Mouse (Mus musculus) hindbrain, embryonic 13.5 days (tissue): ENCODE results near the gene Megf8. TPM values are rescaled to one million over a fixed set of nuclear protein-coding genes. Genes with fewer than 3 reads are reported as not detected.
A peak's percentile ranks its signal among the peaks of the same experiment; 100 is the strongest.

ENCODE experiments used
- ATAC-seq: fragments of 200-750 bp; cut with Nextera tagmentation; 2 replicates; pipeline ENCODE4 v1.8.0; 2017; ENCODE audit warnings: moderate TSS enrichment; ENCODE audit not compliant: low FRiP score
- H3K27ac ChIP-seq: fragments of 300-500 bp; sonication (generic); 2 replicates; pipeline ENCODE4 v1.5.1; 2015; ENCODE audit warnings: inconsistent platforms, mild to moderate bottlenecking, moderate library complexity
- H3K27me3 ChIP-seq: fragments of 300-500 bp; sonication (generic); 2 replicates; pipeline ENCODE4 v1.6.1; 2015; ENCODE audit warnings: mild to moderate bottlenecking, inconsistent platforms
- H3K36me3 ChIP-seq: fragments of 300-500 bp; sonication (generic); 2 replicates; pipeline ENCODE4 v1.6.1; 2015; ENCODE audit warnings: mild to moderate bottlenecking, inconsistent platforms
- H3K4me1 ChIP-seq: fragments of 300-500 bp; sonication (generic); replicated peaks from 2 replicates; pipeline ENCODE4 v1.6.1; 2015; ENCODE audit warnings: inconsistent platforms
- H3K4me2 ChIP-seq: fragments of 300-500 bp; sonication (generic); 2 replicates; pipeline ENCODE4 v1.6.1; 2015; ENCODE audit warnings: inconsistent platforms, mild to moderate bottlenecking, moderate library complexity
- H3K4me3 ChIP-seq: fragments of 300-500 bp; sonication (generic); 2 replicates; pipeline ENCODE4 v1.5.1; 2015; ENCODE audit warnings: mild to moderate bottlenecking, inconsistent platforms
- H3K9ac ChIP-seq: fragments of 300-500 bp; sonication (generic); 2 replicates; pipeline ENCODE4 v1.6.1; 2015; ENCODE audit warnings: mild to moderate bottlenecking, inconsistent platforms
- H3K9me3 ChIP-seq: fragments of 300-500 bp; sonication (generic); 2 replicates; pipeline ENCODE4 v1.6.1; 2016; ENCODE audit warnings: inconsistent platforms
- WGBS: fragments of 180-500 bp; shearing (Covaris S2); methylation state at CpG from one replicate; pipeline ENCODE4 v1.1.7; 2015; 5-methylcytosine and 5-hydroxymethylcytosine counted together
- polyA plus RNA-seq: library from polyadenylated mRNA; unstranded; fragments of >200 nt; fragmentation: Nextera tagmentation; extraction: Ambion mirVana; gene quantifications from 2 replicates; pipeline ENCODE4 v1.2.1, GENCODE M21; 2015

Gene Megf8
- polyA plus RNA-seq, 1 experiment from 2014 or later: 18.7 TPM

- peaks cover 88% of the 10 kb centered on the region for H3K36me3 ChIP-seq
- H3K4me2 ChIP-seq: no peak overlapping the region
- H3K27me3 ChIP-seq: peaks cover 8% of the 10 kb centered on the region
- no peak overlapping the region for H3K4me3 ChIP-seq
- H3K9ac ChIP-seq: no peak overlapping the region
- H3K9me3 ChIP-seq: no peaks in the 10 kb centered on the region
- WGBS: 92% methylated on average over 13 of the region's 13 CpGs
- H3K4me1 ChIP-seq: peaks cover 20% of the 10 kb centered on the region
- no peak overlapping the region for H3K27ac ChIP-seq
- ATAC-seq: no peak
Observed at GRCm38 (mm10) chr7:25384318-25384717, 67.4 kb downstream of the Megf8 start.

GRCm38 (mm10) chr7:25384818-25385217 is 67.9 kb downstream of the Megf8 start:
- no peak overlapping the region for H3K4me3 ChIP-seq
- no peaks in the 10 kb centered on the region for H3K9me3 ChIP-seq
- no peak for ATAC-seq
- 88% methylated on average over 9 of the region's 9 CpGs for WGBS
- no peak overlapping the region for H3K27ac ChIP-seq
- H3K4me2 ChIP-seq: no peak overlapping the region
- H3K36me3 ChIP-seq: peaks cover 88% of the 10 kb centered on the region
- peaks cover 8% of the 10 kb centered on the region for H3K27me3 ChIP-seq
- H3K4me1 ChIP-seq: peaks cover 19% of the 10 kb centered on the region
- no peak overlapping the region for H3K9ac ChIP-seq

- H3K4me1 ChIP-seq: peaks cover 21% of the 10 kb centered on the region
- no peak for ATAC-seq
- H3K9ac ChIP-seq: no peak overlapping the region
- H3K27me3 ChIP-seq: peaks cover 7% of the 10 kb centered on the region
- H3K4me3 ChIP-seq: no peak overlapping the region
- peaks cover 87% of the 10 kb centered on the region for H3K36me3 ChIP-seq
- no peak overlapping the region for H3K4me2 ChIP-seq
- WGBS: 95% methylated on average over 12 of the region's 12 CpGs
- H3K9me3 ChIP-seq: no peaks in the 10 kb centered on the region
- H3K27ac ChIP-seq: no peak overlapping the region
Observed at GRCm38 (mm10) chr7:25385259-25385658, 68.3 kb downstream of the Megf8 start.

- no peak for ATAC-seq
- Histone ChIP-seq H3K4me2 (no peak overlapping the region), H3K4me3 (no peak overlapping the region), H3K9me3 (no peaks in the 10 kb centered on the region), H3K27me3 (no peaks in the 10 kb centered on the region), H3K4me1 (peaks cover 29% of the 10 kb centered on the region), H3K36me3 (peaks cover 80% of the 10 kb centered on the region), H3K27ac (0 out of 2 replicates have a peak overlapping the region, but pooled peaks have one; percentile 40), H3K9ac (peak overlapping the region; percentile 24; the same call in 1 of the 2 replicates)
- 87% methylated on average over 12 of the region's 12 CpGs for WGBS
Observed at GRCm38 (mm10) chr7:25385850-25386555, 69.0 kb downstream of the Megf8 start.

GRCm38 (mm10) chr7:25387811-25388440 is 71.0 kb downstream of the Megf8 start:
- 91% methylated on average over 18 of the region's 18 CpGs for WGBS
- H3K9ac ChIP-seq: no peak overlapping the region
- H3K36me3 ChIP-seq: peaks cover 62% of the 10 kb centered on the region
- no peak overlapping the region for H3K4me3 ChIP-seq
- H3K27ac ChIP-seq: no peak overlapping the region
- no peaks in the 10 kb centered on the region for H3K27me3 ChIP-seq
- H3K4me2 ChIP-seq: no peak overlapping the region
- H3K9me3 ChIP-seq: no peaks in the 10 kb centered on the region
- H3K4me1 ChIP-seq: peaks cover 35% of the 10 kb centered on the region
- no peak for ATAC-seq

- WGBS: 89% methylated on average over 7 of the region's 7 CpGs
Observed at GRCm38 (mm10) chr7:25388916-25389315, 72.0 kb downstream of the Megf8 start.

GRCm38 (mm10) chr7:25390054-25390770 is 73.2 kb downstream of the Megf8 start:
- H3K9me3 ChIP-seq: no peaks in the 10 kb centered on the region
- H3K36me3 ChIP-seq: peaks cover 40% of the 10 kb centered on the region
- peaks cover 55% of the 10 kb centered on the region for H3K4me1 ChIP-seq
- no peak overlapping the region for H3K4me3 ChIP-seq
- no peak for ATAC-seq
- no peaks in the 10 kb centered on the region for H3K27me3 ChIP-seq
- peak overlapping the region; percentile 51 for H3K9ac ChIP-seq
- H3K27ac ChIP-seq: 0 out of 2 replicates have a peak overlapping the region, but pooled peaks have one; percentile 13
- 49% methylated on average over 8 of the region's 8 CpGs for WGBS
- H3K4me2 ChIP-seq: no peak overlapping the region

More at GRCm38 (mm10) chr7:25388916-25389315, 72.0 kb downstream of the Megf8 start:
- Histone ChIP-seq H3K27me3 (no peaks in the 10 kb centered on the region), H3K4me2 (no peak overlapping the region), H3K9ac (no peak overlapping the region; the same call in 1 of the 2 replicates), H3K9me3 (no peaks in the 10 kb centered on the region), H3K4me1 (peaks cover 45% of the 10 kb centered on the region), H3K36me3 (peaks cover 53% of the 10 kb centered on the region), H3K27ac (no peak overlapping the region), H3K4me3 (no peak overlapping the region)
- no peak for ATAC-seq

GRCm38 (mm10) chr7:25390986-25391385 is 74.0 kb downstream of the Megf8 start:
- ATAC-seq: no peak
- peaks cover 51% of the 10 kb centered on the region for H3K4me1 ChIP-seq
- no peak overlapping the region; the same call in 1 of the 2 replicates for H3K9ac ChIP-seq
- no peaks in the 10 kb centered on the region for H3K27me3 ChIP-seq
- no peak overlapping the region for H3K4me3 ChIP-seq
- H3K36me3 ChIP-seq: peaks cover 32% of the 10 kb centered on the region
- no peak overlapping the region for H3K4me2 ChIP-seq
- no peak overlapping the region for H3K27ac ChIP-seq
- H3K9me3 ChIP-seq: no peaks in the 10 kb centered on the region
- 43% methylated on average over 2 of the region's 2 CpGs for WGBS

- no peak for ATAC-seq
- peaks cover 49% of the 10 kb centered on the region for H3K4me1 ChIP-seq
Observed at GRCm38 (mm10) chr7:25391856-25392453, 75.0 kb downstream of the Megf8 start.

GRCm38 (mm10) chr7:25392851-25393250 is 75.9 kb downstream of the Megf8 start:
- Histone ChIP-seq H3K9ac (0 out of 2 replicates have a peak overlapping the region, but pooled peaks have one; percentile 43), H3K27me3 (no peaks in the 10 kb centered on the region), H3K4me1 (peaks cover 49% of the 10 kb centered on the region), H3K9me3 (no peaks in the 10 kb centered on the region), H3K4me2 (peak overlapping the region; percentile 81; the same call in 1 of the 2 replicates), H3K36me3 (peaks cover 13% of the 10 kb centered on the region), H3K4me3 (0 out of 2 replicates have a peak overlapping the region, but pooled peaks have one; percentile 58), H3K27ac (no peak overlapping the region)
- ATAC-seq: no peak
- 42% methylated on average over 7 of the region's 7 CpGs for WGBS

More at GRCm38 (mm10) chr7:25391856-25392453, 75.0 kb downstream of the Megf8 start:
- Histone ChIP-seq H3K27ac (no peak overlapping the region), H3K9ac (no peak overlapping the region), H3K4me3 (no peak overlapping the region), H3K9me3 (no peaks in the 10 kb centered on the region), H3K36me3 (peaks cover 22% of the 10 kb centered on the region), H3K4me2 (no peak overlapping the region), H3K27me3 (no peaks in the 10 kb centered on the region)
- 74% methylated on average over 2 of the region's 2 CpGs for WGBS

GRCm38 (mm10) chr7:25393451-25394210 is 76.7 kb downstream of the Megf8 start:
- 74% methylated on average over 8 of the region's 8 CpGs for WGBS
- Histone ChIP-seq H3K4me3 (peak overlapping the region; percentile 58), H3K4me2 (peak overlapping the region; percentile 81), H3K9ac (peak overlapping the region; percentile 55), H3K4me1 (peaks cover 49% of the 10 kb centered on the region), H3K36me3 (peaks cover 5% of the 10 kb centered on the region; the same call in 1 of the 2 replicates), H3K27me3 (no peaks in the 10 kb centered on the region), H3K9me3 (no peaks in the 10 kb centered on the region), H3K27ac (no peak overlapping the region)
- ATAC-seq: no peak
